Mouse (Mus musculus) limb, embryonic 14.5 days (tissue): ENCODE measurements around the gene Cwc25. TPM values are rescaled to one million over a fixed set of nuclear protein-coding genes. Genes with fewer than 3 reads are reported as not detected.

Experiments
- ATAC-seq: fragments of 200-750 bp; cut with Nextera tagmentation; 2 replicates; pipeline ENCODE4 v1.8.0; 2017; ENCODE audit warnings: low read depth, moderate number of reproducible peaks, moderate TSS enrichment; ENCODE audit not compliant: low FRiP score
- DNase-seq: peaks from one replicate; pipeline ENCODE4 v3.0.0-alpha.2; 2015; ENCODE audit warnings: low spot score
- H3K27ac ChIP-seq: fragments of 300-500 bp; sonication (generic); replicated peaks from 2 replicates; pipeline ENCODE4 v1.5.1; 2014; ENCODE audit warnings: low read depth, mild to moderate bottlenecking, low read length, moderate library complexity, mixed read lengths
- H3K27me3 ChIP-seq: fragments of 300-500 bp; sonication (generic); 2 replicates; pipeline ENCODE4 v1.6.1; 2014; ENCODE audit warnings: low read length, mixed read lengths; ENCODE audit not compliant: control insufficient read depth, insufficient read depth
- H3K36me3 ChIP-seq: fragments of 300-500 bp; sonication (generic); 2 replicates; pipeline ENCODE4 v1.6.1; 2014; ENCODE audit warnings: mild to moderate bottlenecking, low read length, moderate library complexity, mixed read lengths; ENCODE audit not compliant: control insufficient read depth, insufficient read depth
- H3K4me1 ChIP-seq: fragments of 300-500 bp; sonication (generic); 2 replicates; pipeline ENCODE4 v1.6.1; 2014; ENCODE audit warnings: antibody characterized with exemption, low read length, mixed read lengths; ENCODE audit not compliant: control insufficient read depth, insufficient read depth
- H3K4me2 ChIP-seq: fragments of 300-500 bp; sonication (generic); replicated peaks from 2 replicates; pipeline ENCODE4 v1.6.1; 2014; ENCODE audit warnings: low read depth, mild to moderate bottlenecking, low read length, moderate library complexity; ENCODE audit not compliant: severe bottlenecking
- H3K4me3 ChIP-seq: fragments of 300-500 bp; sonication (generic); replicated peaks from 2 replicates; pipeline ENCODE4 v1.5.1; 2014; ENCODE audit warnings: low read length
- H3K9ac ChIP-seq: fragments of 300-500 bp; sonication (generic); 2 replicates; pipeline ENCODE4 v1.6.1; 2014; ENCODE audit warnings: mild to moderate bottlenecking, low read depth, low read length, moderate library complexity; ENCODE audit not compliant: severe bottlenecking
- H3K9me3 ChIP-seq: fragments of 300-500 bp; sonication (generic); 2 replicates; pipeline ENCODE4 v1.6.1; 2016; ENCODE audit warnings: low read length; ENCODE audit not compliant: control insufficient read depth
- POLR2A ChIP-seq: fragments of 200-500 bp; IDR thresholded peaks from 2 replicates; pipeline ENCODE4 v1.8.0; 2012; ENCODE audit warnings: inconsistent platforms, mild to moderate bottlenecking, moderate library complexity, borderline replicate concordance; ENCODE audit not compliant: insufficient read depth, insufficient read length; ENCODE audit errors: extremely low read depth
- WGBS: fragments of 180-500 bp; shearing (Covaris S2); extraction: QIAGEN DNeasy Blood & Tissue Kit; methylation state at CpG from one replicate; pipeline ENCODE4 v1.1.7; 2014; 5-methylcytosine and 5-hydroxymethylcytosine counted together
- polyA plus RNA-seq, 2 experiments: library from polyadenylated mRNA; depleted of rRNA in 1 of 2; stranded (reverse) in 1 of 2; unstranded in 1 of 2; fragments of >200 nt; fragmentation: Nextera tagmentation in 1 of 2; extraction: Ambion mirVana in 1 of 2; gene quantifications; 2 replicates each; pipeline versions ENCODE4 v1.2.1 to v1.2.3; 2012 to 2014

Gene Cwc25
- polyA plus RNA-seq (2012; rRNA removed) (20.6 and 22.0 TPM in 2 replicates), polyA plus RNA-seq (2014; fragmentation: Nextera tagmentation; extraction: Ambion mirVana) (11.6 and 11.7 TPM in 2 replicates)

GRCm38 (mm10) chr11:97766154-97766881 is at the start of gene Cwc25:
Gene Cwc25 (minus strand): TSS chr11:97766556.
- Histone ChIP-seq H3K4me3 (peak within 1 kb of the TSS; percentile 70), H3K4me1 (peaks cover 4% of the 10 kb centered on the region; the same call in 1 of the 2 replicates), H3K9ac (peak within 1 kb of the TSS; percentile 76), H3K4me2 (peak within 1 kb of the TSS; percentile 66), H3K27me3 (no peaks in the 10 kb centered on the region), H3K27ac (peak within 1 kb of the TSS; percentile 88), H3K36me3 (peaks cover 23% of the 10 kb centered on the region), H3K9me3 (no peaks in the 10 kb centered on the region)
- under 1% methylated on average over 38 of the region's 38 CpGs for WGBS
- peak; percentile 97 for DNase-seq
- ATAC-seq: peak; percentile 95
- TF ChIP-seq POLR2A: peak; percentile 74; the same call in 1 of the 2 replicates

- no peak overlapping the region for H3K27ac ChIP-seq
- TF ChIP-seq POLR2A: no peak
- H3K9me3 ChIP-seq: no peaks in the 10 kb centered on the region
- H3K27me3 ChIP-seq: no peaks in the 10 kb centered on the region
- H3K9ac ChIP-seq: no peak overlapping the region
- H3K4me2 ChIP-seq: no peak overlapping the region
- ATAC-seq (no peak), DNase-seq (no peak)
- H3K36me3 ChIP-seq: peaks cover 76% of the 10 kb centered on the region
- 70% methylated on average over 11 of the region's 11 CpGs for WGBS
- no peak overlapping the region for H3K4me3 ChIP-seq
- peaks cover 43% of the 10 kb centered on the region for H3K4me1 ChIP-seq
Measured at GRCm38 (mm10) chr11:97815736-97816135, 49.4 kb upstream of the Cwc25 start.

GRCm38 (mm10) chr11:97813746-97814515 is 47.6 kb upstream of the Cwc25 start:
- no peaks in the 10 kb centered on the region for H3K27me3 ChIP-seq
- peaks cover 59% of the 10 kb centered on the region for H3K4me1 ChIP-seq
- H3K4me2 ChIP-seq: no peak overlapping the region
- no peak overlapping the region for H3K27ac ChIP-seq
- H3K4me3 ChIP-seq: no peak overlapping the region
- DNase-seq (no peak), ATAC-seq (no peak)
- peaks cover 75% of the 10 kb centered on the region for H3K36me3 ChIP-seq
- 84% methylated on average over 17 of the region's 17 CpGs for WGBS
- no peak for TF ChIP-seq POLR2A
- H3K9me3 ChIP-seq: no peaks in the 10 kb centered on the region
- no peak overlapping the region for H3K9ac ChIP-seq

GRCm38 (mm10) chr11:97813085-97813484 is 46.7 kb upstream of the Cwc25 start:
- WGBS: 63% methylated on average over 7 of the region's 7 CpGs
- Histone ChIP-seq H3K9me3 (no peaks in the 10 kb centered on the region), H3K27ac (no peak overlapping the region), H3K36me3 (peaks cover 75% of the 10 kb centered on the region), H3K4me1 (peaks cover 60% of the 10 kb centered on the region), H3K9ac (no peak overlapping the region), H3K27me3 (no peaks in the 10 kb centered on the region), H3K4me3 (no peak overlapping the region), H3K4me2 (no peak overlapping the region)
- no peak for TF ChIP-seq POLR2A
- ATAC-seq (no peak), DNase-seq (no peak)

GRCm38 (mm10) chr11:97812491-97812921 is 46.1 kb upstream of the Cwc25 start:
- Histone ChIP-seq H3K27ac (no peak overlapping the region), H3K27me3 (no peaks in the 10 kb centered on the region), H3K4me3 (no peak overlapping the region), H3K4me2 (no peak overlapping the region), H3K9me3 (no peaks in the 10 kb centered on the region), H3K9ac (no peak overlapping the region), H3K4me1 (peaks cover 61% of the 10 kb centered on the region), H3K36me3 (peaks cover 76% of the 10 kb centered on the region)
- DNase-seq: no peak
- ATAC-seq: peak; percentile 35; the same call in 1 of the 2 replicates
- 41% methylated on average over 3 of the region's 3 CpGs for WGBS
- no peak for TF ChIP-seq POLR2A
